Mouse (Mus musculus) MEL (cell line): ENCODE data around the gene Lhfpl2.

Experiments used
- BHLHE40 ChIP-seq: IDR thresholded peaks from 2 replicates; pipeline ENCODE4 v1.6.1; 2012; ENCODE audit warnings: low read depth, mild to moderate bottlenecking, inconsistent platforms, low read length, improper control_type of control experiment, borderline replicate concordance
- CHD2 ChIP-seq: IDR thresholded peaks from 2 replicates; pipeline ENCODE4 v1.6.1; 2011; ENCODE audit warnings: low read length, improper control_type of control experiment
- CTCF ChIP-seq, 3 experiments: IDR thresholded peaks in 2 of 3; conservative IDR thresholded peaks in 1 of 3; 2 replicates each; pipeline ENCODE4 v1.5.1; 2011 to 2012; ENCODE audit warnings: low read length in 3 of 3, low read depth in 2 of 3, mild to moderate bottlenecking in 2 of 3, improper control_type of control experiment in 1 of 3, inconsistent platforms in 1 of 3, mixed read lengths in 1 of 3, moderate library complexity in 1 of 3; ENCODE audit not compliant: control insufficient read depth in 1 of 3, insufficient read depth in 1 of 3, poor library complexity in 1 of 3, severe bottlenecking in 1 of 3
- ETS1 ChIP-seq: IDR thresholded peaks from 2 replicates; pipeline ENCODE4 v1.6.1; 2012; ENCODE audit warnings: low read depth, mild to moderate bottlenecking, inconsistent platforms, low read length, improper control_type of control experiment, moderate library complexity
- GATA1 ChIP-seq: IDR thresholded peaks from 2 replicates; pipeline ENCODE4 v1.6.1; 2011; ENCODE audit warnings: low read depth, low read length, improper control_type of control experiment
- MYC ChIP-seq: IDR thresholded peaks from 2 replicates; pipeline ENCODE4 v1.6.1; 2011; ENCODE audit warnings: low read depth, mild to moderate bottlenecking, low read length, improper control_type of control experiment, moderate library complexity
- NRF1 ChIP-seq: IDR thresholded peaks from 2 replicates; pipeline ENCODE4 v1.6.1; 2014; ENCODE audit warnings: low read depth, mild to moderate bottlenecking, inconsistent platforms, low read length, improper control_type of control experiment, moderate library complexity; ENCODE audit not compliant: poor library complexity, insufficient read depth, severe bottlenecking
- POLR2A ChIP-seq, 2 experiments: IDR thresholded peaks; 2 replicates each; pipeline ENCODE4 v1.6.1; 2011 to 2012; ENCODE audit warnings: low read length in 2 of 2, mild to moderate bottlenecking in 2 of 2, control low read depth in 1 of 2, improper control_type of control experiment in 1 of 2, low read depth in 1 of 2, moderate library complexity in 1 of 2; ENCODE audit not compliant: control insufficient read depth in 1 of 2, insufficient read depth in 1 of 2, poor library complexity in 1 of 2
- POLR2AphosphoS2 ChIP-seq: IDR thresholded peaks from 2 replicates; pipeline ENCODE4 v1.6.1; 2011; ENCODE audit warnings: low read length, improper control_type of control experiment
- SMC3 ChIP-seq: IDR thresholded peaks from 2 replicates; pipeline ENCODE4 v1.6.1; 2011; ENCODE audit warnings: low read depth, low read length, improper control_type of control experiment
- TCF12 ChIP-seq: IDR thresholded peaks from 2 replicates; pipeline ENCODE4 v1.6.1; 2014; ENCODE audit warnings: low read depth, mild to moderate bottlenecking, inconsistent platforms, low read length, improper control_type of control experiment, moderate library complexity
- ZKSCAN1 ChIP-seq: IDR thresholded peaks from 2 replicates; pipeline ENCODE4 v1.6.1; 2012; ENCODE audit warnings: low read depth, mild to moderate bottlenecking, inconsistent platforms, low read length, improper control_type of control experiment, moderate library complexity
- ZNF384 ChIP-seq: IDR thresholded peaks from 2 replicates; pipeline ENCODE4 v1.6.1; 2012; ENCODE audit warnings: low read depth, mild to moderate bottlenecking, inconsistent platforms, low read length, improper control_type of control experiment

DNA sequence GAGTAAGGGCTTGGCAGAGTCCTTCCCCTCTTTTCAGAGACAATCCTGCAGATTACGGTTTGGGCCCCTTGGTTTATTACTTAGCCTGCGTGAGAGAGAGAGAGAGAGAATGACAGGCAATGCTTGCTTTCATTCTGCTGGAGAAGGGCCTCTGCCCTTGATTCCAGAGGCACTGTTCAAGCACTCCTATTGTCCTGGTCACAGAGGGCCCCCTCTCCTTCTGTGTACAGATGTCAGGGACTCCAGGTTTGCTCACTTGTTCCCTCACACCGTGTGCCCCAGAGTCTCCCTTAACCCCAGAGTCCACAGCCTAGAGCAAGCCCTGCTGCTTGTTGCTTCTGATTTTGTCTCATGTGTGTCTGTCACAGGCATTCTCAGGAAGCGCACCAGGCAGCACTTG, 93.7 kb downstream of the Lhfpl2 start:
- no peak for TF ChIP-seq CTCF (IDR thresholded peaks at IDR 0.05 in 2 of 3, conservative IDR thresholded peaks at IDR 0.05 in 1 of 3; ENCODE audit: control insufficient read depth in 1 of 3, insufficient read depth in 1 of 3, low read depth in 2 of 3, low read length in 3 of 3, poor library complexity in 1 of 3, severe bottlenecking in 1 of 3)
- TF ChIP-seq POLR2AphosphoS2, result no peak
- TF ChIP-seq ZNF384, result no peak
- TF ChIP-seq BHLHE40, result no peak
- no peak for TF ChIP-seq ZKSCAN1
- no peak for TF ChIP-seq TCF12
- no peak for TF ChIP-seq MYC
- no peak for TF ChIP-seq NRF1
- no peak for TF ChIP-seq ETS1
- no peak for TF ChIP-seq CHD2
- no peak for TF ChIP-seq GATA1
- TF ChIP-seq POLR2A (IDR thresholded peaks at IDR 0.05; ENCODE audit: control insufficient read depth in 1 of 2, insufficient read depth in 1 of 2, low read depth in 1 of 2, low read length in 2 of 2, poor library complexity in 1 of 2), result no peak
- no peak for TF ChIP-seq SMC3
